Mouse (Mus musculus): ENCODE measurements around the gene Plxnb1.

DNA sequence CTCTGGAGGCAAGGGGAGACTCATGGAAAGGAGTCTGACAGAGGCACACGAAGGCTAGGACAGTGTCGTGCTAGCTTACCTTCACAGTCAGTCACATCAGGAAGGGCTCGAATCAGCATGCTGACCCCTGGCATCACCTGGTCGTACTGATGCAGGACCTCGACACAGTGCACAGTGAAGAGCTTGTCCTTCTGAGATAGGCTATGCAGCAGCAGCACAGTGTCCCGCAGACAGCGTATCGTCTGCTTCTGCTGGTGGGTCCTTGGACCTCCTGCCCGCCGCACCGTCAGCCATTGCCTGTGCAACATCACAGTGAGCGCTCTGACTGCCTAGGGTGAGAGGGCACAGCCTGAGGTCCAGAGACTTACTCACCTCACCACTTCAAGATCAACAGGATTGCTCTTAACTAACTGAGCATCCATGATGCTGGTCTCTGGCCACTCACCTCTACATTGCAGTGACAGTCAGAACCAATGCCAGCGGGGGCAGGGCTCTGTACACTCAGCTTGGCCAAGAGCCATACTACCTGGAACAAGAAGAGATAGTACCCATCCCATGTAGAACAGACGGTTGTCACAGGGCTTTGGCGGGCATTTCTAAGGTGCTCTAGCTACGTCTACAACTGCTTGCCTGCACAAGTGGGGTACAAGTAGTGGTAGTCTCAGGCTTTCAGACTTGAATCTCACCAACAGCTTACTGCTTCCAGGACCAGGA is 34.8 kb upstream of the Plxnb1 start:
- TF ChIP-seq CTCF (IDR thresholded peaks at IDR 0.05; ENCODE audit: borderline replicate concordance, extremely low read depth, insufficient read depth, insufficient read length) (no peak), POLR2A (IDR thresholded peaks at IDR 0.05; ENCODE audit: borderline replicate concordance, extremely low read depth, insufficient read depth, insufficient read length, poor library complexity, severe bottlenecking) (no peak)

Measured in brain, embryonic 14.5 days (tissue).